Mouse (Mus musculus) cerebellum, adult (tissue): ENCODE measurements around the gene Katnbl1.

Source experiments
- ATAC-seq: cut with Nextera tagmentation; 2 replicates; pipeline ENCODE4 v1.9.2; 2017; ENCODE audit warnings: mild to moderate bottlenecking, moderate library complexity, mixed read lengths; ENCODE audit not compliant: insufficient number of reproducible peaks, low FRiP score, low TSS enrichment

Gene Katnbl1

GRCm38 (mm10) chr2:112378973-112379898, at the start of gene Katnbl1:
TSS of gene Katnbl1 (plus strand) at chr2:112379211.
- ATAC-seq = peak; percentile 99

DNA sequence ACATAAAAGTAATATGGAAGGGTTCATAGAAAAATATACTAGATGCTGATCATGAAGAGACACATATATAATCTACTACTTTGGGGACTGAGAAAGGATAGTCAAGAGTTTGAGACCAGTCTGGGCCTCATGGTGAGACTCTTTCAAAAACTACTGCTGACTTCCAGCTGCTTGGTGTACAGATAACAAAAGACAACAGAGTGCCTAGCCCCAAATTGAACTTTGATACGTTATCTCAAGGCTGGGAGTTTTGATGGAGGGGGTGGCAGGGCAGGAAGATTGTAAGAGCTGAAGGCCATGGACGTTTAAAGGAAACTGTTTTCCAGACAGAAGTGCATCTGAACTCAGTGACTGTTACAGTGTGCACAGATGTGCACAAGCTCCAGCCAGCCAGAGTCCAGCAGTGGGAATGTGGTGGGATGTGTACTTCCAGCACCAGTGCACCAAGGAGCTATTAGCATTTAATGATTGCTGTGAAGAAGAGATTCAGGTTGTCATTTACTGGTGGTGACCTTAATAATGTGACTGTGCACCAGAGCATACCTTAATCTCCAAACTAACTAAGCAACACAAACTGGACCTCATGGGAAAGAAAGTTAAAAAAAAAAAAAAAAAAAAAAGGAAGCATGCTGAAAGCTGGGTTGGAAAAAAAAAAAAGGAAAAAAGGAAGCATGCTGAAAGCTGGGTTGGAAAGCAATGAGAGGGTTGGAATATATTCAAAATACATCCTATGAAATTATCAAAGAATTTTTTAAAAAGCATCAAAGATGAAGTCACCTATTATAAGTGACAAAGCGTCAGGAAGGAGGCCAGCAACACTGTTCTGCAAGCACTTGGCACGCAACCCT, 46.7 kb upstream of the Katnbl1 start:
- ATAC-seq = no peak

DNA sequence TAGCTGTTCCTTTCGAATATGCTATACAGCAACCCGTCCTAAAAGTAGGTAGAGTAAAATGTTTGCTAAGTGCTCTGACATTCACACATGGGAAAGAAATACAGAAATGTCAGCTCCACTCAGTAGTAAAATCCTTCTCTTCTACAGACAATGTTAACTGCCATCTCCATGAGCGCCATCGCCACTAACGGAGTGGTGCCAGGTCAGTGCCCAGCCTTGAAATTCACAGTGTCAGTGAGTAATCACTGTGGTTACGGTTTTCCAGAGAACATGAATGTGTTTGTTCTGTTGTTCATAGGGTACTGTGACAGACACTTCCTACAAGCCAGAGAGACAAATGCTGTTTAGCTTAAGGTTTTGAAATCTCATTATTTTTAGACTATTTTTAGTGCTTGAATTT, 41.8 kb upstream of the Katnbl1 start:
- ATAC-seq = no peak

GRCm38 (mm10) chr2:112339736-112340135, 39.3 kb upstream of the Katnbl1 start:
- ATAC-seq = no peak

GRCm38 (mm10) chr2:112341117-112341516, 37.9 kb upstream of the Katnbl1 start:
- ATAC-seq = no peak

DNA sequence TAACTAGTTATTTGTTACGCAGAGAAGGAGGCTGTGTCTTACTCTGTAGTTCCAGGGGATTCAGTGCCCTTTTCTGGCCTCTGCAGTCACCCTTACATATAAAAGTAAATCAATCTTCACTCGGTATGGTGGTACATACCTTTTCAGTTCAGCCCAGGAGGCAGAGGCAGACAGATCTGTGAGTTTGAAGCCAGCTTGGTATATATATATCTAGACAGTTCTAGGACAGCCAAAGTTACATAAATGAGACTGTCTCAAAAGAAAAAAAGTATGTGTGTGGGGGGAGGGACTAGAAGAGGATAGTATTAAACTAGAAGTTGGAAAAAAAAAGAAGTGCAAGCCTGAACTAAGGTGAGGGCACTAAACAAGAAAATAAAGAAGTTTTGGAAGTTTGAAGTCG, 30.8 kb upstream of the Katnbl1 start:
- no peak for ATAC-seq

DNA sequence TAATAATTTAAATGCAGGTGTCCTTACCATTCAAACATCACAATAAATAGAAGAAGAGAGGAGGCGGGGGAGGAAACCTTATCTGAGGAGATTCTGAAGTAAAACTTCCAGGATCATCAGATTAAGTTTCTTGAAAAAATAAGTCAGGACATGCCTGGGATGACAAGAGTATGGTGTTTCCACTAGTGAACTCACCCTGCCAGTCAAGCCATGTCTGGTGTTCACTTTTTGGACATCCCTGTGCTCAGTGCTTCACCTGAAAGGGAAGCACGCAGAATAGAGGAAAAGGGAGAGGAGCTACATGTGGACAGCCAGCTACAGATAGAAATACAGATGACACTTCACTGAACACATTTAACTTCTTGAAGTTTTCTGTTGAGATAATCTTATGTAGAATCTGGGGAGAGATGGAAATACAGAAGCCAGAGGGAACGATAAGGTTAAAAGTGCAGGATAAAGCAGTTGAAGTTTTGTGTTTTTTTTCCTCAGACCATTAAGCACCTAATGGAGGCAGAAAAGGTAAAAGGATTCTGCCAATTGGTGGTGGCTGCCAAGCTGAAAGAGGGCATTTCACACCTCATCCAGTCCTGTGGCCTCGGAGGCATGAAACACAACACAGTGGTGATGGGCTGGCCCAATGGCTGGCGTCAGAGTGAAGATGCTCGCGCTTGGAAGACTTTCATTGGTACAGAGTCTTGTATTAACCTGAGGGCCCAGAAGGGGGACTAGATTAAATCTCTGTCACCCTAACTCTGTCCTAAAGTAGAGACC, 25.1 kb upstream of the Katnbl1 start:
- no peak for ATAC-seq

- ATAC-seq = no peak
Observed at GRCm38 (mm10) chr2:112359611-112360010, 19.4 kb upstream of the Katnbl1 start.

GRCm38 (mm10) chr2:112360012-112360780, 18.8 kb upstream of the Katnbl1 start:
- no peak for ATAC-seq

- ATAC-seq = no peak
Observed at GRCm38 (mm10) chr2:112360781-112361169, 18.2 kb upstream of the Katnbl1 start.

GRCm38 (mm10) chr2:112367222-112367621, 11.8 kb upstream of the Katnbl1 start:
- peak; percentile 43; the same call in 1 of the 2 replicates for ATAC-seq

DNA sequence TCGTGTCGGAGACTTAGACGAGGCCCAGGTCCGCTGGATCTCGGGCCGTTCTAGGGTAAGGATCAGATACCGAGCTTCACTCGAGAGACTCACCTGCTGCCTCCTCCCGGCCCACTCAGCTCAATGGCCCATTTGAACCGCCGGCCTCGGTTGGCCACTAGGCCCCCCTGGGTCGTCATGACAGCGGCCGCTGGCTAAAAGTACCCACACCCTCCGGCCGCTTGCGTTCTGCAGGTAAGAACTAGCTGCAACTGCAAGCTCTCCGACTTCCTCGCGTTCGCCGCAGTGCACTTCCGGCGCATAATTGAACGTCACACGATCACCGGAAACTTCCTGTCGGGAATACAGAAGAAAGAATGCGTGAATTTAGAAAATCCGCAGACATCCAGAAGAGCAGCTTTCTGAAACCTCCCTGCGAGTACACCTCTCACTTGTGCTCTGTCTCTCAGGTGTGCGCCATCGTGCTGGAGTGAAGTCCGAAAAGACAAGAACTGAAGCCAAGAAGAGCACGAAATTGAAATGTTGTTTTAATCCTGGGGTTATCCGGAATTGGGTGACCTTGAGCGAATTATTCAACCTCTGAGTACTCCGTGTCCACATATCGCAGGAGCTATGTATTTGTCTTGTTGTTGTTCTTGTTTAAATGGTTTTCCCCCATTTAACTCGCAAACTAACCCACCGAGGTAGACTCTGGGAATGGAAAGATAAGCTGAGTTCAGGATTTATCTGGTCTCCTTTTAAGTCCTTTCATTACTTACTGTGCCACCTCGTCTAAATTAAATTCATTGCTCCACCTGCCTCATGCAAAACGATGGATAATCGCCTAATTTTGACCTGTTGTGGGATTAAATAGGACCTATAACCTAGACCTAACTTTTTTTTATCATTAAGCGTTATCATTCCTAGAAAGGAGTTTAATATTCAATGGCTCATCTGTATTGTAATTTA, 11.0 kb upstream of the Katnbl1 start, which contains the start of gene Emc4:
Gene Emc4, minus strand, starts transcription at position 302 of the 948 bp plus-strand sequence.
- peak; percentile 86 for ATAC-seq

GRCm38 (mm10) chr2:112369941-112370340, 9.1 kb upstream of the Katnbl1 start:
- ATAC-seq = no peak

GRCm38 (mm10) chr2:112373141-112373540, 5.9 kb upstream of the Katnbl1 start:
- ATAC-seq = no peak

DNA sequence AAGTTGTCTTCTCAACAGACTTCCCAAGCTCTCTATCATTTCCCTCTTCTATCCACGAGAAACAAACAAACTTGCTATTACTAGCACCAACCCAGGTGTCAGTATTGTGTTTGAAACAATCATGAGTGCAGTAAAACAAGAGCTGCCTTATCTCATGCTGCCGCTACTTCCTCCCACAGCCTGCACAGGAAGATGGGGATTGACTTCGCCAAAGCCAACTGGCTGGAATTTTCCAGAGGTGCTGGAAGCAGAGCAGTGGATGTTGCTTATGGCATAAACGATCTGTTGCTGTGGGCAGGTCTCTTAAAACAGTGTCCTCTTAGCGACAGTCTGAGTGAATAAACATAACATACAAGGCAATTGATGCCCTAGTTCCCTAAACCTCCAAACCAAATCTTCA, 4.4 kb upstream of the Katnbl1 start:
- ATAC-seq = no peak

GRCm38 (mm10) chr2:112380131-112380530, 1.1 kb downstream of the Katnbl1 start:
- ATAC-seq = no peak

GRCm38 (mm10) chr2:112381219-112381618, 2.2 kb downstream of the Katnbl1 start:
- no peak for ATAC-seq

DNA sequence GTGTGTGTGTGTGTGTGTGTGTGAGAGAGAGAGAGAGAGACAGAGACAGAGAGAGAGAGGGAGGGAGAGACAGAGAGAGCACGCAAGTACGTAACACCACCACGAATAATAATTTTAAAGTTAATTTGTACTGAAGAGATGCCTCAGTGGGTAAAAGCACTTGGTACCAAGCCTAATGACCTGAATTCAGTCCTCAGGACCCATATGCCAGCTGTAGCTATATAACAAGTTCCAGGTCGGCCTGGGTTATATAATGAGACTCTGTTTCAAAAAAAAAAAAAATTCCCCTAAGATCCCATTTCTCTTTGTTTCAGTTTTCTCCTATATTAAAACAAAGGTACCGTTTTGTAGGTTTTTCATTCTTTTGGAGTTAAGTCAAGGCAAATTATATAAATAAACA, 11.8 kb downstream of the Katnbl1 start:
- no peak; the same call in 1 of the 2 replicates for ATAC-seq
